Mouse (Mus musculus): ENCODE data around the gene Copz1.

DNA sequence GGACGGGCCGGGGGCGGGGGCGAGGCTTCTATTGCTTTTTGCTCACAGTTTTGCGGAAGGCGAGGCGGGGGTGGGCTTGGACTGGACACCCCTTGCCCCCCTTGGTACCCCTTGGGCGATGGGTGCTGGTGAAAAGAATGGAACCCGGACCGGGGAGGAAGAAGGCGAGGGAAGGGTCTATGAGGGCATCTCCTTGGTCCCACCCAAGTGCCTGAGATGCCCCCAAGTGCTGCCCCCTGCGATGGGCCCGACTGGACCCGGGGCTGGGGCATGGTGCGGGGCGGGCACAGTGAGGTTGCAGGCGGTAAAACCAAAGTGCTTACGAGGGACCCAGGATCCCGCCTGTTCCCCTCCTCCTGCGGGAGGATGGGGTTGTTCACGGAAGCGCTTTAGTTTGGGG is 41.7 kb downstream of the Copz1 start:
- TF ChIP-seq POLR2A (IDR thresholded peaks at IDR 0.05; ENCODE audit: borderline replicate concordance, extremely low read depth, low read depth, low read length) (no peak), CTCF (IDR thresholded peaks at IDR 0.05; ENCODE audit: insufficient read depth, low read length) (no peak)
